Mouse (Mus musculus): ENCODE data around the gene Tes3-ps. TPM values are rescaled to one million over a fixed set of nuclear protein-coding genes. Genes with fewer than 3 reads are reported as not detected.
A peak's percentile ranks its signal among the peaks of the same experiment; 100 is the strongest.

Tes3-ps gene
- total RNA-seq (2014; rRNA removed): 0.13 and 0.18 TPM in 2 replicates
- 0.04 TPM in 2 replicates for polyA plus RNA-seq (2012; rRNA removed)

GRCm38 (mm10) chr13:49492376-49493368 lies at the start of gene Tes3-ps:
Gene Tes3-ps (plus strand): TSS chr13:49493318.
- no peak within 1 kb of the TSS for H3K4me3 ChIP-seq (ENCODE audit: insufficient read depth, low read depth, low read length)
- 76% methylated on average over 6 of the region's 6 CpGs for WGBS

GRCm38 (mm10) chr13:49444451-49444850 lies 48.7 kb upstream of the Tes3-ps start:
- H3K9ac ChIP-seq (ENCODE audit: low read depth, low read length): no peak overlapping the region

More at GRCm38 (mm10) chr13:49492376-49493368, at the start of gene Tes3-ps:
- Histone ChIP-seq H3K79me2 (ENCODE audit: control insufficient read depth, insufficient read depth, low read length) (no peaks in the 10 kb centered on the region), H3K36me3 (ENCODE audit: control insufficient read depth, insufficient read depth, low read length) (no peaks in the 10 kb centered on the region), H3K27me3 (ENCODE audit: control insufficient read depth, insufficient read depth, low read length) (no peaks in the 10 kb centered on the region), H3K4me1 (ENCODE audit: control insufficient read depth, insufficient read depth, low read length) (no peaks in the 10 kb centered on the region), H3K9ac (ENCODE audit: low read depth, low read length) (no peak within 1 kb of the TSS), H3K27ac (replicated peaks; ENCODE audit: insufficient read depth, low read depth, low read length) (no peak within 1 kb of the TSS)
- TF ChIP-seq CTCF (IDR thresholded peaks at IDR 0.05; ENCODE audit: low read depth, low read length) (no peak), POLR2A (IDR thresholded peaks at IDR 0.05; ENCODE audit: extremely low read depth, insufficient read depth, low read length) (no peak)
- DNase-seq (ENCODE audit: extremely low read depth, low read depth, low spot score): no peak

GRCm38 (mm10) chr13:49449318-49449749 lies 43.8 kb upstream of the Tes3-ps start:
- H3K79me2 ChIP-seq (ENCODE audit: control insufficient read depth, insufficient read depth, low read length): no peaks in the 10 kb centered on the region
- peaks cover 9% of the 10 kb centered on the region; the same call in 1 of the 2 replicates for H3K36me3 ChIP-seq (ENCODE audit: control insufficient read depth, insufficient read depth, low read length)
- peak; percentile 46 for DNase-seq (ENCODE audit: extremely low read depth, low read depth, low spot score)
- TF ChIP-seq CTCF (IDR thresholded peaks at IDR 0.05; ENCODE audit: low read depth, low read length) (peak; percentile 92), POLR2A (IDR thresholded peaks at IDR 0.05; ENCODE audit: extremely low read depth, insufficient read depth, low read length) (no peak)
- no peak overlapping the region for H3K4me3 ChIP-seq (ENCODE audit: insufficient read depth, low read depth, low read length)
- H3K9ac ChIP-seq (ENCODE audit: low read depth, low read length): no peak overlapping the region
- no peaks in the 10 kb centered on the region for H3K27me3 ChIP-seq (ENCODE audit: control insufficient read depth, insufficient read depth, low read length)
- H3K27ac ChIP-seq (replicated peaks; ENCODE audit: insufficient read depth, low read depth, low read length): no peak overlapping the region
- WGBS: 18% methylated on average over 5 of the region's 5 CpGs
- H3K4me1 ChIP-seq (ENCODE audit: control insufficient read depth, insufficient read depth, low read length): no peaks in the 10 kb centered on the region

More at GRCm38 (mm10) chr13:49444451-49444850, 48.7 kb upstream of the Tes3-ps start:
- peaks cover 4% of the 10 kb centered on the region; the same call in 1 of the 2 replicates for H3K36me3 ChIP-seq (ENCODE audit: control insufficient read depth, insufficient read depth, low read length)
- no peak for DNase-seq (ENCODE audit: extremely low read depth, low read depth, low spot score)
- 97% methylated on average over 6 of the region's 6 CpGs for WGBS
- no peak overlapping the region for H3K27ac ChIP-seq (replicated peaks; ENCODE audit: insufficient read depth, low read depth, low read length)
- TF ChIP-seq CTCF (IDR thresholded peaks at IDR 0.05; ENCODE audit: low read depth, low read length): no peak
- no peak for TF ChIP-seq POLR2A (IDR thresholded peaks at IDR 0.05; ENCODE audit: extremely low read depth, insufficient read depth, low read length)
- H3K4me1 ChIP-seq (ENCODE audit: control insufficient read depth, insufficient read depth, low read length): no peaks in the 10 kb centered on the region
- H3K79me2 ChIP-seq (ENCODE audit: control insufficient read depth, insufficient read depth, low read length): no peaks in the 10 kb centered on the region
- no peak overlapping the region for H3K4me3 ChIP-seq (ENCODE audit: insufficient read depth, low read depth, low read length)
- H3K27me3 ChIP-seq (ENCODE audit: control insufficient read depth, insufficient read depth, low read length): no peaks in the 10 kb centered on the region

- no peaks in the 10 kb centered on the region for H3K79me2 ChIP-seq (ENCODE audit: control insufficient read depth, insufficient read depth, low read length)
- no peak for DNase-seq (ENCODE audit: extremely low read depth, low read depth, low spot score)
- peaks cover 29% of the 10 kb centered on the region for H3K36me3 ChIP-seq (ENCODE audit: control insufficient read depth, insufficient read depth, low read length)
- no peak overlapping the region for H3K27ac ChIP-seq (replicated peaks; ENCODE audit: insufficient read depth, low read depth, low read length)
- no peak for TF ChIP-seq CTCF (IDR thresholded peaks at IDR 0.05; ENCODE audit: low read depth, low read length)
- TF ChIP-seq POLR2A (IDR thresholded peaks at IDR 0.05; ENCODE audit: extremely low read depth, insufficient read depth, low read length): no peak
- 72% methylated on average over 4 of the region's 4 CpGs for WGBS
- no peaks in the 10 kb centered on the region for H3K27me3 ChIP-seq (ENCODE audit: control insufficient read depth, insufficient read depth, low read length)
- no peak overlapping the region for H3K4me3 ChIP-seq (ENCODE audit: insufficient read depth, low read depth, low read length)
- no peak overlapping the region for H3K9ac ChIP-seq (ENCODE audit: low read depth, low read length)
- no peaks in the 10 kb centered on the region; the same call in 1 of the 2 replicates for H3K4me1 ChIP-seq (ENCODE audit: control insufficient read depth, insufficient read depth, low read length)
Observed at GRCm38 (mm10) chr13:49460276-49460675, 32.8 kb upstream of the Tes3-ps start.

GRCm38 (mm10) chr13:49460692-49461414 lies 32.3 kb upstream of the Tes3-ps start:
- Histone ChIP-seq H3K4me3 (ENCODE audit: insufficient read depth, low read depth, low read length) (no peak overlapping the region), H3K9ac (ENCODE audit: low read depth, low read length) (no peak overlapping the region), H3K27ac (replicated peaks; ENCODE audit: insufficient read depth, low read depth, low read length) (no peak overlapping the region), H3K79me2 (ENCODE audit: control insufficient read depth, insufficient read depth, low read length) (no peaks in the 10 kb centered on the region), H3K27me3 (ENCODE audit: control insufficient read depth, insufficient read depth, low read length) (no peaks in the 10 kb centered on the region), H3K36me3 (ENCODE audit: control insufficient read depth, insufficient read depth, low read length) (peaks cover 29% of the 10 kb centered on the region), H3K4me1 (ENCODE audit: control insufficient read depth, insufficient read depth, low read length) (no peaks in the 10 kb centered on the region; the same call in 1 of the 2 replicates)
- no peak for DNase-seq (ENCODE audit: extremely low read depth, low read depth, low spot score)
- 67% methylated on average over 5 of the region's 5 CpGs for WGBS
- no peak for TF ChIP-seq POLR2A (IDR thresholded peaks at IDR 0.05; ENCODE audit: extremely low read depth, insufficient read depth, low read length)
- no peak for TF ChIP-seq CTCF (IDR thresholded peaks at IDR 0.05; ENCODE audit: low read depth, low read length)
